Mouse (Mus musculus) hindbrain, embryonic 12.5 days (tissue): ENCODE data around the gene Itpripl2. TPM values are rescaled to one million over a fixed set of nuclear protein-coding genes. Genes with fewer than 3 reads are reported as not detected.

Source experiments
- ATAC-seq: fragments of 200-750 bp; cut with Nextera tagmentation; 2 replicates; pipeline ENCODE4 v1.8.0; 2017; ENCODE audit warnings: moderate TSS enrichment; ENCODE audit not compliant: low FRiP score
- H3K27ac ChIP-seq: fragments of 300-500 bp; sonication (generic); 2 replicates; pipeline ENCODE4 v1.5.1; 2016; ENCODE audit warnings: mild to moderate bottlenecking
- H3K27me3 ChIP-seq: fragments of 300-500 bp; sonication (generic); 2 replicates; pipeline ENCODE4 v1.6.1; 2016; ENCODE audit warnings: mild to moderate bottlenecking
- H3K36me3 ChIP-seq: fragments of 300-500 bp; sonication (generic); 2 replicates; pipeline ENCODE4 v1.6.1; 2016; ENCODE audit warnings: mild to moderate bottlenecking
- H3K4me1 ChIP-seq: fragments of 300-500 bp; sonication (generic); 2 replicates; pipeline ENCODE4 v1.6.1; 2016
- H3K4me2 ChIP-seq: fragments of 300-500 bp; sonication (generic); replicated peaks from 2 replicates; pipeline ENCODE4 v1.6.1; 2016; ENCODE audit warnings: mild to moderate bottlenecking
- H3K4me3 ChIP-seq: fragments of 300-500 bp; sonication (generic); 2 replicates; pipeline ENCODE4 v1.5.1; 2016; ENCODE audit warnings: mild to moderate bottlenecking
- H3K9ac ChIP-seq: fragments of 300-500 bp; sonication (generic); 2 replicates; pipeline ENCODE4 v1.6.1; 2016; ENCODE audit warnings: mild to moderate bottlenecking, moderate library complexity
- H3K9me3 ChIP-seq: fragments of 300-500 bp; sonication (generic); replicated peaks from 2 replicates; pipeline ENCODE4 v1.6.1; 2016; ENCODE audit warnings: mild to moderate bottlenecking
- WGBS: fragments of 180-500 bp; shearing (Covaris S2); methylation state at CpG from one replicate; pipeline ENCODE4 v1.1.7; 2016; 5-methylcytosine and 5-hydroxymethylcytosine counted together
- polyA plus RNA-seq: library from polyadenylated mRNA; unstranded; fragments of >200 nt; fragmentation: Nextera tagmentation; extraction: Ambion mirVana; gene quantifications from 2 replicates; pipeline ENCODE4 v1.2.1, GENCODE M21; 2016

Itpripl2 gene
- polyA plus RNA-seq, 1 experiment from 2014 or later = 3.4 TPM

DNA sequence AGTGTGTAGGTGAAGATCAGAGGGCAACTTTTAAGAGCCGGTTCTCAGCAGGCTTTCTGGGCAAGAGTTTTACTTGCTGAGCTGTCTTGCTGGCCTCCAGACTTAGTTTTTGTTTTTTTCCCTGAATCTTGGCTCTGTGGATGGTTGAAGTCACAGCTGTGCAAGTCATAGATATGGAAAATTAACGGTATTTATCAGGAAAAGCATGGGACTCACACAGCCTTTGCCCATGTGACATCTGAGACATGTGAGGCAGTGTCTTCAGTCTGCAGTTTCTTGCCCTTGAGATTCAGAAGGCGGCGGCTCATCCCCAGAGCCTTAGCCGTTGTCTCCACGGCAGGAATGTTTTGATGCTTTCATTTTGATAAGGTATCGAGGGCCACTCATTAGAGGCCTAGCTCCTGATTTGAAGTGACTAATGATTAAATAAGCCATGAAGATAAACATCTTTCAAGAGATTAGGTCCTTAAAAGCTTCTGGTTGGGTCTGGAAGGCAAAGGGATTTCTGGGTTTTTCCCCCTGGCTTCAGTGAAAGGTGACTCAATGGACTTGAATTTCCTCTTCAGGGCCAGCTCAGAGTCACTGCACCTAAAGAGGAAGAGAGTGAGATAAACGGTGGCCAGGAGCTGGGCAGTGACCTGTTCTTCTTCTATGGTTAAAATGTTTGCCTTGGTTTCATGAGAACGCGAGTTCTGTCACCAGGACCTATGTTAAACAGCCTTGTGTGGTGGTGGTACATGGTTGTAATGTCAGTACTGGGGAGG, 10.5 kb downstream of the Itpripl2 start:
- Histone ChIP-seq H3K4me1 (no peaks in the 10 kb centered on the region), H3K9me3 (no peaks in the 10 kb centered on the region), H3K9ac (no peak overlapping the region), H3K36me3 (no peaks in the 10 kb centered on the region), H3K4me2 (no peak overlapping the region), H3K27ac (no peak overlapping the region), H3K4me3 (no peak overlapping the region), H3K27me3 (no peaks in the 10 kb centered on the region)
- no peak for ATAC-seq
- 86% methylated on average over 10 of the region's 10 CpGs for WGBS

DNA sequence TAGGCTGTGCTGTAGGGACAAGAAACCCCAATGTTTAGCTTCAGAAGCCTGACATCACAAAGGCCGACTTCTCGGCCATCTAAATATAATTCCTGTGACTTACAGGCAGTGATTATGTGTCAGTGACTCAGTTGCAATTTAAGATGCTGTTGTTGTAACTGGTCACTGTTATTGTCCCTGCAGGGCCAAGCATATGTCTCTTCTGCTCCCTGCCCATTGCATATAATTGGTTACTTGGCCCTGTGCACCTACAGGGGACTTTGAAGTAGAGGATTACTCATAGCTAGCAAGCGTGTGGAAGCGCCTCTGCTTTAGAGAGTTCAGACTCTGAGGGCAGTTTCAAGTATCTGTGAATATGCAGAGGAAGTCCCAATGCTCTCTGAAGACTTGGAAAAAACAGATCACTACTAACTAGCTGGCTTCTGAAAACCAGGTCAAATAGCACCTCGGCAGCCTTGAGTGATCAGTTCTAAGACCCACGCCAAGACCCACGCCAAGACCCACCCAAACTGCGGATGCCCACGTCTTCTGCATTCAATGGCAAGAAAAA, 11.5 kb downstream of the Itpripl2 start:
- Histone ChIP-seq H3K9ac (no peak overlapping the region), H3K4me3 (no peak overlapping the region), H3K9me3 (no peaks in the 10 kb centered on the region; the same call in 1 of the 2 replicates), H3K4me2 (no peak overlapping the region), H3K27ac (no peak overlapping the region), H3K36me3 (no peaks in the 10 kb centered on the region), H3K27me3 (no peaks in the 10 kb centered on the region), H3K4me1 (no peaks in the 10 kb centered on the region)
- WGBS = 89% methylated on average over 9 of the region's 9 CpGs
- ATAC-seq = no peak

DNA sequence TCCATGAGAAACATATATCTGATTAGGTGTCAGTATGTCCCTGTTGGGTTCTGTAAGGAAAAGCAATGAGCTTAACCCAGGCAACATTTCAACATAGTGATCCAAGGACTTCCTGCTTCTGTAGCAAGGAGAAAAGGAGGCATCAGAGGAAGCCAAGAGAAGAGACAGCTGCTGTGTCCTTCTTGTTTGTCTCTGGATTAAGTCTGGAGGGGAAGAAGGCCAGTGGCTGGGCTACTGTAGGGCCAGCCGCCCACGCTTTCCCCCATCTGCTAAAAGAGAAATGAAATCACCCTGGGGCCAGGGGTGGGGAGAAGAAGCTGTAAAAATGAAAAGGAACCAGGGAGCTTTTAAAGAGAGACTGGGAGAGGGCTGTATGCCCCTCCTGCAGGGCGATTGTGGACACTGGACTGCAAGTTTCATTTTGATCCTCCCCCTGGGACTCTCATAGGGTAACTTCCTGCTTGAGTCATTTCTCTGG, 12.9 kb downstream of the Itpripl2 start:
- H3K4me2 ChIP-seq = no peak overlapping the region
- no peak overlapping the region for H3K4me3 ChIP-seq
- no peaks in the 10 kb centered on the region; the same call in 1 of the 2 replicates for H3K9me3 ChIP-seq
- H3K27me3 ChIP-seq = no peaks in the 10 kb centered on the region
- no peak overlapping the region for H3K27ac ChIP-seq
- no peaks in the 10 kb centered on the region for H3K4me1 ChIP-seq
- H3K36me3 ChIP-seq = no peaks in the 10 kb centered on the region
- 66% methylated on average over 3 of the region's 3 CpGs for WGBS
- no peak overlapping the region for H3K9ac ChIP-seq
- no peak for ATAC-seq

DNA sequence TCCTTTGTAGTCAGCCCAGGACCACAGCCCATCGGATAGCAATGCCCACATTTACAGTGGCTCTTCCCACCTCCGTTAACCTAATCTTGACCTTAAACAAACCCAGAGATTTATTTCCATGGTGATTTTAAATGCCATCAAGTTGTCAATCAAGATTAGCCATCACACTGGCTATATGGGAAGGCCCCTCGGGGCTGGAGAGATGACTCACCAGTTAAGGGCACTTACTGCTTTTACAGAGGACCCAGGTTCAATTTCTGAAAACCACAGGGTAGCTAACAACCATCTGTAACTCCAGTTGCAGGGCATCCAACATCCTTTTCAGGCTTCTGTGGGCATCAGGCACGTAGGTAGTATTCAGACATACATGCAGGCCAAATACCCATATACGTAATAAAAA, 15.3 kb downstream of the Itpripl2 start:
- no peak overlapping the region for H3K27ac ChIP-seq
- no peaks in the 10 kb centered on the region; the same call in 1 of the 2 replicates for H3K9me3 ChIP-seq
- no peaks in the 10 kb centered on the region for H3K36me3 ChIP-seq
- H3K27me3 ChIP-seq = no peaks in the 10 kb centered on the region
- H3K9ac ChIP-seq = no peak overlapping the region
- 82% methylated on average over 5 of the region's 5 CpGs for WGBS
- H3K4me2 ChIP-seq = no peak overlapping the region
- no peak for ATAC-seq
- no peaks in the 10 kb centered on the region for H3K4me1 ChIP-seq
- H3K4me3 ChIP-seq = no peak overlapping the region

DNA sequence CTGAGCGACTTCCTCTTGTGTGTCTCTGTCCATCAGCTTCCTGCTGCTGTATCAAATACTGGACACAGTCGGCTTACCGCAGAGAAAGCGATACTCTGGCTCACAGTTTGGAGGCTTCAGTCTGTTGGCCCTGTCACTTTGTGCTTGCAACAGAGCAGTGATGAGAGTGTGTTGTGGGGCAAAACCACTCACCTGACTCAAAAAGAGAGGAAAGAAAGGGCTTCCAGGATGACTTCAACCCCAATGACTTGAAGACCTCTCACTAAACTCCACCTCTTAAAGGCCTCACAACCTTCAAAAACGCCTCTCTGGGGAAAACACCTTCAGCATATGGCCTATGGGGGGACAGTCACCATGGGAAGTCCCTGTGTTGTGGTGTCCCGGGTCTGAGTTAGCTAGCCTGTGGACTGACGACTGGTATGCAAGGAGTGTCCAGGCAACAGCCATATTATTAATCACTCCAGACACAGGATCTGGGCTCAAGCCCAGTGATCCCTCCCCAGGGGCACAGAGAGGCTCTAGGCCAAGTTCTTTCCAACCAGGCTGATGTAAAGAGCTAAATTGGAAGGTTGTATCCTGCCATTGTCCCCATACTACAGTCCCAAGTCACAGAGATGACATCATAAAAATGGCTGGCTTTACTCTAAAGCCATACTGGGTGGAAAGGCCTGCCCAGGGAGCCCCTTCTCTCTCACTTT, 16.6 kb downstream of the Itpripl2 start:
- no peak overlapping the region for H3K27ac ChIP-seq
- H3K9ac ChIP-seq = no peak overlapping the region
- H3K4me3 ChIP-seq = no peak overlapping the region
- H3K36me3 ChIP-seq = no peaks in the 10 kb centered on the region
- no peaks in the 10 kb centered on the region for H3K27me3 ChIP-seq
- no peaks in the 10 kb centered on the region; the same call in 1 of the 2 replicates for H3K9me3 ChIP-seq
- H3K4me2 ChIP-seq = no peak overlapping the region
- no peaks in the 10 kb centered on the region for H3K4me1 ChIP-seq
- 80% methylated on average over 7 of the region's 7 CpGs for WGBS
- ATAC-seq = no peak

DNA sequence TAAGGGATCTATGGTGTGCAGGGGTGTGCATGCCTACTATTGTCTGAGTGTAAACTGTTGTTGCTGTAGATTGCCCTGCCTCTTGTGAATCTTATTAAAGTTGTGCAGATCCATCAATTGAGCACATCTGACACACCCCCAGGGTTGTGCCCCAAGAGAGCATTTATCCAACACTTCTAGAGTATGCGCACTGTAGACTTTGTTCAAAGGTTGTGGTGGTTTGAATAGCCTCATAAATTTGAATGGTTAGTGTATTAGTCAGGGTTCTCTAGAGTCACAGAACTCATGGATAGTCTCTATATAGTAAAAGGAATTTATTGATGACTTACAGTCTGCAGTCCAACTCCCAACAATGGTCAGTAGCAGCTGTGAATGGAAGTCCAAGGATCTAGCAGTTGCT, 18.9 kb downstream of the Itpripl2 start:
- no peaks in the 10 kb centered on the region for H3K4me1 ChIP-seq
- no peak for ATAC-seq
- no peaks in the 10 kb centered on the region; the same call in 1 of the 2 replicates for H3K9me3 ChIP-seq
- no peak overlapping the region for H3K27ac ChIP-seq
- H3K4me2 ChIP-seq = no peak overlapping the region
- H3K4me3 ChIP-seq = no peak overlapping the region
- H3K27me3 ChIP-seq = no peaks in the 10 kb centered on the region
- no peak overlapping the region for H3K9ac ChIP-seq
- WGBS = 75% methylated on average over 1 of the region's 1 CpGs
- no peaks in the 10 kb centered on the region for H3K36me3 ChIP-seq

DNA sequence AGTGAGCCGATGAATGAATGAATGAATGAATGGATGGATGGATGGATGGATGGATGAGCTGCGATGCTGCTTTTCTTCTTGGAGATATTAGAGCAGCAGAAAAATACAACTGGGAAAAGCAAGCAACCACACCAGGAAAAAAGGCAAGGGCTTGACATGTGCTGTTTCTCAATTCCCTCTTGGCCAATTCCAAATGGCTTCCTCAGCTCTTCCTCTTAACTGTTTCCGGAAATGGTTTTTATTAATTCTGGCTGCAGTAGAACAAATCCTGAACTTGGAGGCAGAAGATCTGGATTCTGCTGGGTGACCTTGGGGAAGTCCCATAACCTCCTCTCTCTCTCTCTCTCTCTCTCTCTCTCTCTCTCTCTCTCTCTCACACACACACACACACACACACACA, 23.7 kb downstream of the Itpripl2 start:
- H3K4me2 ChIP-seq = no peak overlapping the region
- WGBS = 92% methylated on average over 3 of the region's 3 CpGs
- H3K27me3 ChIP-seq = no peaks in the 10 kb centered on the region
- no peak overlapping the region for H3K27ac ChIP-seq
- H3K4me1 ChIP-seq = peaks cover 12% of the 10 kb centered on the region
- H3K9me3 ChIP-seq = no peaks in the 10 kb centered on the region
- no peaks in the 10 kb centered on the region for H3K36me3 ChIP-seq
- H3K4me3 ChIP-seq = no peak overlapping the region
- no peak overlapping the region for H3K9ac ChIP-seq
- no peak for ATAC-seq

DNA sequence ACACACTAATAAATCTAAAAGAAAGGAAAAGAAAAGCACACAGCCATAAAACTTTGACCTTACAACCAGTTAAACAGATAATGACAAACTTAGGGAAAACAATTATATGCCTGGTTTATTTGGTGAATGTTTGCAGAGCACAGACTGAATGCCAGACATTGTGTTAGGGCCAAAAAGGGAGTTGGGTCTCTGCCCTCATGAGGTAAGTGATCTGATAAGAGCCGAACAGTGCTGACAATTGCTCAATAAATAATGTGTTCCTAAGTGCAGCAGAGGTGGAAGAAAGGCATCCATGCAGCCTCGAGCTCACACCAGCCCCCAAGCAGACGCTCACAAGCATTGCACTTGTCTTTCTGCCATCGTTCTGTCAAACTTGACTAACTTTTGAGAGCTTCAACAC, 27.3 kb downstream of the Itpripl2 start:
- Histone ChIP-seq H3K36me3 (no peaks in the 10 kb centered on the region), H3K9ac (no peak overlapping the region), H3K27me3 (no peaks in the 10 kb centered on the region), H3K4me3 (no peak overlapping the region), H3K27ac (no peak overlapping the region), H3K4me2 (no peak overlapping the region), H3K9me3 (no peaks in the 10 kb centered on the region), H3K4me1 (peaks cover 31% of the 10 kb centered on the region)
- 72% methylated on average over 4 of the region's 4 CpGs for WGBS
- ATAC-seq = no peak

DNA sequence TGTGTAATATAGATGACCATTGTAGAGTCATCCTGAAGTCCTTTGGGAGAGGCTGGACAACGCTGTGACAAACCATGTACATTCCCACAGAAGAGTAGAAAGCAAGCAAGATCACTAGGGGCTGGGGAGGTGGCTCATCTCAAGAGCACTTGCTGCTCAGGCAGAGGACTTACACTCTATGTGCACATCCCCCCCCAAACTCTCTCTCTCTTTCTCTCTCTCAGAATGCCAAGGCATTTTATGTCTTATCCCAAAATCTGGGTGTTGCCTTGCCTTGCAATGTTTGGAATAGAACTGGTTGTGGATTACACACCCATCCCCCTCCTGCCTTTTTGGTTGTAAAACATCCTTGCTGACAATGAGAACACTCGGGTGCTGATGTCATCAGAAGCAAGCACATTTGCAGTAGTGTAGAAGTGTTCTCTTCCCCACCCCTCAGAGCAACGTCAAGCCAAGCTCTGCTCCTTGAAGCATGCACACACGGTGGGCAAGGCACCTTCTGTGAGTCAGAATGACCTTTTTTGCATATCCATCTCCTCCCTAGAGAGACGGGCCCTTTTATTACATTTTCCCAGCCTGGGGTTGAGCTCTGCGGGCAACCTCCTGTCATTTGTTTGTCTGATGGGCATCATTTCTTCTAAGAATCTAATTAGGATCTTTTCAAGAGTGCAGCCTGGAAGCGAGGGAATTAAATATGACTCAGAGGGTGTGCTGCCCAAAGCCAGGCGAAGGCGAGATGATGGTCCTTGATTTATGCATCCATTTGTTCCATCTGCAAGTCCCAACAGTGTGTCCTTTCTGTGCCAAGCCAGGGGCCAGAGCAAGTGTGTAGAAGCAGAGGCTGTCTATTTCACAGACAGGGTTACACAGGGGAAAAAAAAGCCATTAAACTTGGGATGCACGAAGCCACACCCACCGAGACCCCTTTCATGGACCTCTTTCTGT, 28.7 kb downstream of the Itpripl2 start:
- Histone ChIP-seq H3K4me2 (no peak overlapping the region), H3K9me3 (no peaks in the 10 kb centered on the region), H3K36me3 (no peaks in the 10 kb centered on the region), H3K27me3 (no peaks in the 10 kb centered on the region), H3K27ac (no peak overlapping the region), H3K9ac (no peak overlapping the region), H3K4me3 (no peak overlapping the region), H3K4me1 (peaks cover 31% of the 10 kb centered on the region)
- whole genome bisulfite sequencing = 35% methylated on average over 11 of the region's 11 CpGs
- ATAC-seq = peak; percentile 79

DNA sequence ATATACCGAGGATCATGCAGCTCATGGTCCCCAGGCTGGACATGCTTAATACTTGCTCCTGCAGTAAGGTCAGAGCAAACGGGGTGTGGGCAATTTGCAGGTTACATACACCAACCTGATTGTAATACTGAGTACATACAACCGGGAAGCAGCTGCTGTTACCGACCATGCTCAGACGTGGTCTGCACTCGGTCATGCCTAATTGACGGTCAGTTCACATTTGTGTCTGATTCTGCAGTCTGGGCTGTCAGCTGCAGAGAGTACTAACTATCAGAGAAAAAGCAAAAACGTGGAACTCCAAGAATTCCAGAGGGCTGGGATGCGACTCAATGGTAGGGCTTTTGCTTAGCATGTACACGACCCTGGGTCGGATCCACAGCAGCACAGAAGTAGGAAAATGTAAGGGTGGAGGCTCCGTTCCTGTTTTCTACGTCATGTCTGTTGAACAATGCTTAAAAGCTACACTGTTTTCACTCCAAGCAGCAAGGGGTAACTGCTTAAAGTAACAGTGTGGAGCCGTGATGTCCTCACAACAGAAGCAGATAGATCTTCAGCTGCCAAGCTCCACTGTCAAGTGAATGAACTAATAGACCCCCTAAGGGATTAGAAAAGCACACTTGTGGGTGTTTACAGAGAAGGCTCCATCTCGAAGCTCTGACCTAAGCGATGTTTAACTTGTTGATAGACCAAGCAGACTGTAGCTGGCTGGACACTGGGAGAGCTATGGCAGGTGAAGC, 30.2 kb downstream of the Itpripl2 start:
- 41% methylated on average over 16 of the region's 16 CpGs for WGBS
- Histone ChIP-seq H3K4me1 (peaks cover 26% of the 10 kb centered on the region), H3K27ac (no peak overlapping the region), H3K4me3 (no peak overlapping the region), H3K4me2 (no peak overlapping the region), H3K27me3 (no peaks in the 10 kb centered on the region), H3K36me3 (no peaks in the 10 kb centered on the region), H3K9ac (no peak overlapping the region), H3K9me3 (no peaks in the 10 kb centered on the region)
- no peak for ATAC-seq

DNA sequence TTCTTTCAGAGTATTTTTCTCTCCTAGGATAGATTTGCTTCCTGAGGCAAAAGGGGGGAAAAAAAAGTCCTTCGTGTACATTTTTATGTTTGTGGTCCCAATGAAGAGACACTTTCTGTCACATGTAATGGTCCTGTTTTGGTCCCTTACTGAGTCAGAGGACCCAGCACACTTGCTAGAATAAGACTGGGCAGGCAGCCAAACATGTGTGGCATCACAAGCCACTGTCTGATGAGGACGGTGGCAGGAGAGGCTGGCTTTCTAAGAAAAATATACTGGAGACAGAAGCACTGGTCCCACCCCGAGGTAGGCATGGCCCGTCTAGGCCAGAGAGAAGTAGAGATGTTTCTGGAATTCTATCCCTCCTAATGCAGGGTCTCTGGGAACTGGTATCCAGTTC, 38.1 kb downstream of the Itpripl2 start:
- no peak overlapping the region for H3K4me3 ChIP-seq
- H3K27me3 ChIP-seq = no peaks in the 10 kb centered on the region; the same call in 1 of the 2 replicates
- no peak overlapping the region for H3K9ac ChIP-seq
- H3K36me3 ChIP-seq = no peaks in the 10 kb centered on the region
- H3K4me2 ChIP-seq = no peak overlapping the region
- 70% methylated on average over 4 of the region's 4 CpGs for WGBS
- ATAC-seq = no peak
- no peaks in the 10 kb centered on the region for H3K4me1 ChIP-seq
- no peaks in the 10 kb centered on the region for H3K9me3 ChIP-seq
- H3K27ac ChIP-seq = no peak overlapping the region
